Mouse (Mus musculus) frontal cortex, postnatal 36 days (tissue): ENCODE results near the gene Hrasls.

Experiments used
- DNase-seq, 2 experiments: peaks; one replicate each; pipeline ENCODE4 v3.0.0; 2022; ENCODE audit warnings: low spot score in 2 of 2

Gene Hrasls

GRCm38 (mm10) chr16:29209605-29210411 lies at the start of gene Hrasls:
TSS of gene Hrasls (plus strand) at chr16:29209695.
- peak; percentile 40 to 50 for DNase-seq

GRCm38 (mm10) chr16:29162271-29162670 lies 47.2 kb upstream of the Hrasls start:
- DNase-seq = peak; percentile 36 to 64

GRCm38 (mm10) chr16:29167051-29167450 lies 42.4 kb upstream of the Hrasls start:
- no peak for DNase-seq

- no peak for DNase-seq
These were observed 37.8 kb upstream of the Hrasls start for GRCm38 (mm10) chr16:29171741-29172140.

GRCm38 (mm10) chr16:29173201-29173600 lies 36.3 kb upstream of the Hrasls start:
- no peak for DNase-seq

GRCm38 (mm10) chr16:29174831-29175350 lies 34.6 kb upstream of the Hrasls start:
- DNase-seq = no peak

GRCm38 (mm10) chr16:29192911-29193310 lies 16.6 kb upstream of the Hrasls start:
- no peak for DNase-seq

GRCm38 (mm10) chr16:29193981-29194380 lies 15.5 kb upstream of the Hrasls start:
- no peak for DNase-seq

GRCm38 (mm10) chr16:29195156-29195555 lies 14.3 kb upstream of the Hrasls start:
- no peak for DNase-seq

GRCm38 (mm10) chr16:29198461-29198860 lies 11.0 kb upstream of the Hrasls start:
- peak; percentile 31 to 71 for DNase-seq

GRCm38 (mm10) chr16:29201146-29201545 lies 8.3 kb upstream of the Hrasls start:
- no peak for DNase-seq

- DNase-seq = peak in 1 of 2 experiments; percentile 64
These were observed 4.6 kb upstream of the Hrasls start for GRCm38 (mm10) chr16:29204875-29205274.

- DNase-seq = no peak
These were observed 3.9 kb upstream of the Hrasls start for GRCm38 (mm10) chr16:29205581-29205980.

GRCm38 (mm10) chr16:29208841-29209240 lies 654 bp upstream of the Hrasls start:
- no peak for DNase-seq

GRCm38 (mm10) chr16:29216395-29217295 lies 7.2 kb downstream of the Hrasls start:
- DNase-seq = peak; percentile 70 to 76

GRCm38 (mm10) chr16:29235951-29236350 lies 26.5 kb downstream of the Hrasls start:
- DNase-seq = no peak

- DNase-seq = no peak
These were observed 44.8 kb downstream of the Hrasls start for GRCm38 (mm10) chr16:29254325-29254724.
